Mouse (Mus musculus): ENCODE measurements at regions not wholly inside any gene's neighbourhood (a gene's known extent, or its start where the extent isn't known, plus 50 kb on each side); places are given as distances from the start of the nearest gene placed in this dataset.

DNA sequence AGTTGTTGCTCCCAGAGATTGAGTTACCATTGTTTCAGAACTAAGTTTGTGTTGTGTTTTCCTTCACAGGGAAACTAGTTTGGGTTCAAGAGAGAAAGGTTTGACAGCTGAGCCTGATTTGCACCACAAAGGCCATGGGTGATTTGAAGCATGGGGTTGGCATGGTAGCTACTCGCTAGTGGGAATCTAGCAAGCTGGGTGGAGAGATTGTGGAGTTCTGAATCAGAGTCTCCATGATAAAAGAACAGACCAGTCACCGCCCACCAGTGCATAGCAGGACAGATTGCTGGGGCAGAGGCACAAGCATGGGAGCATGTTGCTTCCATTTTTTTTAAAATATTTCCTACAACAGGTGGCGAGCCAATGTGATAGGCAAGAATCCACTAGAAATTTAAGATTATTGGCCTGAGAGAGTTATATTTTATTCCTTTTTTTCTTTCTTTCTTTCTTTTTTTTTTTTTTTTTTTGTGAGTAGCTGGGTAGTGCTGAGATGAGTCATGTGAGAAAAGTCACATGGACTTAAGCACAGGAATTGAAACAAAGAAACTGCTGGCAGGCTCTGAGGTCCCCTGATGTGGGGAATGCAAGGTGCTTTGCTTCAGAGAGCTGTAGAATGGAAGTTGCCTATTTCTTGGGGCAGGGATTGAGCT, 367.4 kb upstream of the Marcks start:
- no peaks in the 10 kb centered on the region for H3K79me2 ChIP-seq (ENCODE audit: inconsistent target)
- no peak overlapping the region for H3K4me3 ChIP-seq (ENCODE audit: inconsistent target)
- 96% methylated on average over 3 of the region's 3 CpGs for WGBS (ENCODE audit: missing documents)
- no peaks in the 10 kb centered on the region for H3K36me3 ChIP-seq (ENCODE audit: inconsistent target)
- no peak overlapping the region for H3K27ac ChIP-seq

DNA sequence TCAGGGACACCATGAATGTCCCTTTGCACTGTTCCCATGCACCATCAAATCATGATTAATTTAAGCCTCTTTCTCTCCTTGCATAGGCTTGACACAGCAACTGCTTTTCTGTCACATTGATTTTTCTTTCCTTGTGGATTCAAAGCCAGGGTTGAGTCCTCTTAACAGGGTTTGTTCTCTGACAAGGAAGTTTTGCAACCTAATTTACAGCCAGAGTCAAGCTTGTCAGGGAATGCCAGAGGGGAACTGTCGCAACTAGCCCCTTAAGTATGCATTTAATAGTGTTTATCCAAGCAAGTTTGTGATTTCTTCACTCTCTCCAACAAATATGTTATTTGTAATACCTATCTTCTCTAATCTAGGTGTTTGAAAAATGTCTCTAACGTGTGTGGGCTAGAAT, 365.7 kb upstream of the Marcks start:
- WGBS (ENCODE audit: missing documents): 89% methylated on average over 2 of the region's 2 CpGs
- H3K79me2 ChIP-seq (ENCODE audit: inconsistent target): no peaks in the 10 kb centered on the region
- H3K36me3 ChIP-seq (ENCODE audit: inconsistent target): no peaks in the 10 kb centered on the region
- no peak overlapping the region for H3K27ac ChIP-seq
- H3K4me3 ChIP-seq (ENCODE audit: inconsistent target): no peak overlapping the region

- H3K27ac ChIP-seq: no peak overlapping the region
Observed at GRCm38 (mm10) chr10:37502505-37502904, 363.8 kb upstream of the Marcks start.

DNA sequence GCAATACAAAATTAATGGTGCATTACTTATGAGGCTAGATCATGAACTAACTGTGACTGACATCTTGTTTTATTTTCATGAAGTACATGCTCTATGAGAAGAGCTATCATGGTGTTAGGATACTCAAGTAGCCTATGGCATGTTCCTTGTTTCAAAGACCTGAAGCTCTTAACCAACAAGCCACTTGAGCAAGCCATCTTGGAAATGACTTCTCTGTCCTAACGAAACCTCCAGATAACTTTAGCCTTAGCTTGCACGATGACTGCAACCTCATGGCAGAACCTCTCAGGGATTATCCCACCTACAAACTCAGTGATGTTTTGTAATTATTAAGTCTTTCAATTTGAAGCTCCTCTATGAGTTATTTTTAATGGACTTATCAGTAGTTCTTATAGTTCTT, 362.3 kb upstream of the Marcks start:
- H3K4me3 ChIP-seq (ENCODE audit: inconsistent target): no peak overlapping the region
- H3K36me3 ChIP-seq (ENCODE audit: inconsistent target): no peaks in the 10 kb centered on the region
- no peak overlapping the region for H3K27ac ChIP-seq
- H3K79me2 ChIP-seq (ENCODE audit: inconsistent target): no peaks in the 10 kb centered on the region
- WGBS (ENCODE audit: missing documents): 94% methylated on average over 2 of the region's 2 CpGs

More at GRCm38 (mm10) chr10:37502505-37502904, 363.8 kb upstream of the Marcks start:
- H3K4me3 ChIP-seq (ENCODE audit: inconsistent target): no peak overlapping the region
- no peaks in the 10 kb centered on the region for H3K79me2 ChIP-seq (ENCODE audit: inconsistent target)
- no peaks in the 10 kb centered on the region for H3K36me3 ChIP-seq (ENCODE audit: inconsistent target)

- WGBS (ENCODE audit: missing documents): 86% methylated on average over 1 of the region's 1 CpGs
- H3K4me3 ChIP-seq (ENCODE audit: inconsistent target): no peak overlapping the region
- H3K79me2 ChIP-seq (ENCODE audit: inconsistent target): no peaks in the 10 kb centered on the region
- no peak overlapping the region for H3K27ac ChIP-seq
- no peaks in the 10 kb centered on the region for H3K36me3 ChIP-seq (ENCODE audit: inconsistent target)
Observed at GRCm38 (mm10) chr10:37495467-37495866, 356.7 kb upstream of the Marcks start.

GRCm38 (mm10) chr10:37494552-37495166, 355.9 kb upstream of the Marcks start:
- no peaks in the 10 kb centered on the region for H3K79me2 ChIP-seq (ENCODE audit: inconsistent target)
- 88% methylated on average over 3 of the region's 3 CpGs for WGBS (ENCODE audit: missing documents)

DNA sequence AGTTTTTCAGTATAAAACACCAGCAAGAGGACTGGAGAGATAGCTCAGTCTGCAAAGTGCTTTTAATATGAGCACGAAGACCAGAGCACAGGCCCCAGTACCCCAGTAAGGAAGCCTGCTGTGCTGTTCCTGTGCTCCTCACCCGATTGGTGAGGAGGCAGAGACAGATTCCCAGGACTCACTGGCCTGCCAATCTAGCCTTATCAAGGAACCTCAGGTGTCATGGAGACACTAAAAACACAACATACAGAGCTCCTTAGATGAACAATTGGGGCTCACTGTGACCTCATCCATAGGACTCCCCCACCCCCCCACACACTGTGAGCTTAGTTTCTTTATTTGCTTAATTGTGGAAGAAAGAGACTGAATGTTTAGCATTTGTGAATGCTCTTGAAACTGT, 355.4 kb upstream of the Marcks start:
- H3K27ac ChIP-seq: no peak overlapping the region
- 87% methylated on average over 2 of the region's 2 CpGs for WGBS (ENCODE audit: missing documents)
- H3K79me2 ChIP-seq (ENCODE audit: inconsistent target): no peaks in the 10 kb centered on the region
- H3K36me3 ChIP-seq (ENCODE audit: inconsistent target): no peaks in the 10 kb centered on the region
- H3K4me3 ChIP-seq (ENCODE audit: inconsistent target): no peak overlapping the region

More at GRCm38 (mm10) chr10:37494552-37495166, 355.9 kb upstream of the Marcks start:
- Histone ChIP-seq H3K36me3 (ENCODE audit: inconsistent target) (no peaks in the 10 kb centered on the region), H3K4me3 (ENCODE audit: inconsistent target) (no peak overlapping the region), H3K27ac (no peak overlapping the region)

DNA sequence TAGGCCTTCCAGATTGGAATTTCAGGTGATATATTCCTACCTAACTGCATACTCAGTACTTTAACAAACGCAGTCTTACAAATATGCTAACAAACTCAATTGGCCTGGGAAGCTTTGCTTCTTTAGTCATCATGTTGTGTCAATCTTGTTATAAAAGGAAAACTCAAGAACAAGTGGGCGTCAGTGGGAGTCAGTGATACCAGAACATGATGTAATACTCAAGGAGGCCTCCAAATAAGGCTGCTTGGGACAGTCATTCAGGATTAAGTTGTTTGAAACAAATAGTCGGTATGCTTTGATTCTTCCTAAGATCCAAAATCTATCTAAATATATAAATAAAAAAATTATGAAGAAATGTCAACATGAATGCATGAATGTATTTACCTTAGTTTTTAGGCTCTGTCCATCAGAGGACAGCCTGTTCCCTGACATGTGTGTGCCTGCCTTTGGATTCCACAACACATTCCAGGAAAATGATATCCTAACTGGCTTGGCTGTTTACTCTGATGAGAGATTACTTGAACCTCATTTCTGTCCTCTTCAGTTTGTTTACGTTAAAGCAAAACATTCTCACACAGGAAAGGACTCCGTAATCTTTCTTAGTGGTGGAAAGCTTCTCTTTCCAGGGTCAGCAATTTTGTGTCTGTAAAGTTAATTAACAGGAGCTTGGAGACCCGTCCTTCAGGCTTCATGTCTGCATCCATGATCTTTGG, 345.7 kb upstream of the Marcks start:
- Histone ChIP-seq H3K4me3 (ENCODE audit: inconsistent target) (no peak overlapping the region), H3K27ac (no peak overlapping the region), H3K79me2 (ENCODE audit: inconsistent target) (no peaks in the 10 kb centered on the region), H3K36me3 (ENCODE audit: inconsistent target) (no peaks in the 10 kb centered on the region)
- 93% methylated on average over 6 of the region's 6 CpGs for WGBS (ENCODE audit: missing documents)

DNA sequence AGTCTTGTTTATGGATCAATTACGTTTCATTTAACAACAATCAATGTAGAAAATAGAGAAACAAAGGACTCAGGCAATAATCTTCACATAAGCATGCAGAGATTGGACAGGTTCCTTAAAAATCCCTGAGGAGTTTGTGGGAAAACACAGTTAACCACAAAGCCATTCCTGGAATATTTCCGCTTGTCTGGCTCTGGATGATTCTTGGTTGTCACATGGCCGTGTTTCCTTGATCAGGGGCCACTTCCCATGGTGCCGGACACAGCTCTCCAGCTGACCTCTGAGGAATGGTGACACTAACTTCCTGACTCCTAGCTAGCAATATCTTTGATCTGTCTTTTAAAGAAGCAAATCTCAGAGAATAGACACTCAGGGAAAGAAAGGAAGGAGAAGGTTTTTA, 344.8 kb upstream of the Marcks start:
- Histone ChIP-seq H3K27ac (no peak overlapping the region), H3K36me3 (ENCODE audit: inconsistent target) (no peaks in the 10 kb centered on the region), H3K4me3 (ENCODE audit: inconsistent target) (no peak overlapping the region), H3K79me2 (ENCODE audit: inconsistent target) (no peaks in the 10 kb centered on the region)
- 94% methylated on average over 4 of the region's 4 CpGs for WGBS (ENCODE audit: missing documents)

- Histone ChIP-seq H3K4me3 (ENCODE audit: inconsistent target) (no peak overlapping the region), H3K27ac (no peak overlapping the region), H3K36me3 (ENCODE audit: inconsistent target) (no peaks in the 10 kb centered on the region), H3K79me2 (ENCODE audit: inconsistent target) (no peaks in the 10 kb centered on the region)
- WGBS (ENCODE audit: missing documents): 91% methylated on average over 1 of the region's 1 CpGs
Observed at GRCm38 (mm10) chr10:37481879-37482278, 343.2 kb upstream of the Marcks start.

- Histone ChIP-seq H3K4me3 (ENCODE audit: inconsistent target) (no peak overlapping the region), H3K27ac (no peak overlapping the region), H3K36me3 (ENCODE audit: inconsistent target) (no peaks in the 10 kb centered on the region), H3K79me2 (ENCODE audit: inconsistent target) (no peaks in the 10 kb centered on the region)
- 100% methylated on average over 1 of the region's 1 CpGs for WGBS (ENCODE audit: missing documents)
Observed at GRCm38 (mm10) chr10:37480331-37480730, 341.6 kb upstream of the Marcks start.

DNA sequence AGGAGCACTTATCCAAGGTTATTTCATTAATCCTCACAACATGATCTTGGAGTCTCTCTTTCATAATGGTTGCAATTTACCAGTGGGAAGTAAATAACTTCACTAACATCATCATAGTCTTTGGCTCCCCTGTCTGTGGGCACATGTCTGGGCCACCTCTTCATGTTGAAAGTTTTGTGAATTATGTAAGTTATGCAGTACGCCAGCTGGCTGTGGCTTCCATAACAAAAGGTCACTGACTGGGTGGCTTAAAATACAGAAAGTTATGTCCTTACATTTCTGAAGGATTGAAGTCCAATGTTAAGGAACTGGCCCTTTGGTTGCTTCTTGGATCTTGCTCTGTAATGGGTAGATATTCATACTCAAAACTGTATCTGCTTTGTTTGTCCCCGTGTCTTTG, 339.4 kb upstream of the Marcks start:
- Histone ChIP-seq H3K27ac (no peak overlapping the region), H3K36me3 (ENCODE audit: inconsistent target) (no peaks in the 10 kb centered on the region), H3K4me3 (ENCODE audit: inconsistent target) (no peak overlapping the region), H3K79me2 (ENCODE audit: inconsistent target) (no peaks in the 10 kb centered on the region)
- 90% methylated on average over 2 of the region's 2 CpGs for WGBS (ENCODE audit: missing documents)

GRCm38 (mm10) chr10:37473086-37473485, 334.4 kb upstream of the Marcks start:
- 92% methylated on average over 5 of the region's 5 CpGs for WGBS (ENCODE audit: missing documents)
- Histone ChIP-seq H3K4me3 (ENCODE audit: inconsistent target) (no peak overlapping the region), H3K79me2 (ENCODE audit: inconsistent target) (no peaks in the 10 kb centered on the region), H3K36me3 (ENCODE audit: inconsistent target) (no peaks in the 10 kb centered on the region), H3K27ac (no peak overlapping the region)

- Histone ChIP-seq H3K36me3 (ENCODE audit: inconsistent target) (no peaks in the 10 kb centered on the region), H3K27ac (no peak overlapping the region), H3K4me3 (ENCODE audit: inconsistent target) (no peak overlapping the region), H3K79me2 (ENCODE audit: inconsistent target) (no peaks in the 10 kb centered on the region)
- WGBS (ENCODE audit: missing documents): 100% methylated on average over 1 of the region's 2 CpGs
Observed at GRCm38 (mm10) chr10:37457384-37457783, 318.7 kb upstream of the Marcks start.

DNA sequence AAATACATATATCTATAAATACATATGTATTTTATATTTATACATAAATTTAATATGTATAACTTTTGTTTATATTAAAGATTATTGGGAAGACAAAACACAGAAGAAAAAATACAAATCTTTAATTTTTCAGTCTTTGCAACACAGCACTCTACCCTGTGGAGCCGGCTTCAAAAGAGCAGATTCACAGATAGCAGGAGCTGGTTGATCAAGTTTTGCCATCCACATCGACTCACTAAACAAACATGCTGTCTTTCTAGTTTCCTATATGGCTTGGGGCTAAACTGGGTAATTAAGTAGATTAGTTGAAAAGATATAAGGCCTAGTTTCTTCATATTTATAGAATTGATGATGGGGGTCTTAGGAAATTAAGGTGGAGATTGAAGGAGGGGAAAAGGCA, 311.2 kb upstream of the Marcks start:
- Histone ChIP-seq H3K27ac (no peak overlapping the region), H3K79me2 (ENCODE audit: inconsistent target) (no peaks in the 10 kb centered on the region), H3K36me3 (ENCODE audit: inconsistent target) (no peaks in the 10 kb centered on the region), H3K4me3 (ENCODE audit: inconsistent target) (no peak overlapping the region)
- WGBS (ENCODE audit: missing documents): 93% methylated on average over 2 of the region's 2 CpGs

Data from macrophage (primary cell).